Mouse (Mus musculus) hindbrain, embryonic 16.5 days (tissue): ENCODE measurements around the gene Olfr305. TPM values are rescaled to one million over a fixed set of nuclear protein-coding genes. Genes with fewer than 3 reads are reported as not detected.
"Not testable (repeated sequence)": the region's sequence is repeated elsewhere in the genome, so short reads cannot be mapped to it uniquely, and the experiment has no call there.

Experiments
- ATAC-seq: fragments of 200-750 bp; cut with Nextera tagmentation; 2 replicates; pipeline ENCODE4 v1.8.0; 2017; ENCODE audit warnings: moderate TSS enrichment, moderate library complexity
- H3K27ac ChIP-seq: fragments of 300-500 bp; sonication (generic); 2 replicates; pipeline ENCODE4 v1.5.1; 2014; ENCODE audit warnings: low read depth, mild to moderate bottlenecking, control low read depth, low read length, moderate library complexity
- H3K27me3 ChIP-seq: fragments of 300-500 bp; sonication (generic); replicated peaks from 2 replicates; pipeline ENCODE4 v1.6.1; 2014; ENCODE audit warnings: low read length; ENCODE audit not compliant: control insufficient read depth, insufficient read depth
- H3K36me3 ChIP-seq: fragments of 300-500 bp; sonication (generic); 2 replicates; pipeline ENCODE4 v1.6.1; 2014; ENCODE audit warnings: mild to moderate bottlenecking, low read length, moderate library complexity, mixed read lengths; ENCODE audit not compliant: control insufficient read depth, insufficient read depth
- H3K4me1 ChIP-seq: fragments of 300-500 bp; sonication (generic); 2 replicates; pipeline ENCODE4 v1.6.1; 2014; ENCODE audit warnings: low read depth, low read length; ENCODE audit not compliant: control insufficient read depth, insufficient read depth
- H3K4me2 ChIP-seq: fragments of 300-500 bp; sonication (generic); 2 replicates; pipeline ENCODE4 v1.6.1; 2014; ENCODE audit warnings: mild to moderate bottlenecking, low read length, control low read depth, moderate library complexity
- H3K4me3 ChIP-seq: fragments of 300-500 bp; sonication (generic); 2 replicates; pipeline ENCODE4 v1.5.1; 2014; ENCODE audit warnings: mild to moderate bottlenecking, low read length, control low read depth, moderate library complexity
- H3K9ac ChIP-seq: fragments of 300-500 bp; sonication (generic); 2 replicates; pipeline ENCODE4 v1.6.1; 2014; ENCODE audit warnings: low read depth, mild to moderate bottlenecking, control low read depth, low read length, moderate library complexity
- H3K9me3 ChIP-seq: fragments of 300-500 bp; sonication (generic); 2 replicates; pipeline ENCODE4 v1.6.1; 2014; ENCODE audit warnings: mild to moderate bottlenecking, low read length, moderate library complexity; ENCODE audit not compliant: control insufficient read depth
- WGBS: fragments of 180-500 bp; shearing (Covaris S2); extraction: QIAGEN DNeasy Blood & Tissue Kit; methylation state at CpG from one replicate; pipeline ENCODE4 v1.1.7; 2014; 5-methylcytosine and 5-hydroxymethylcytosine counted together
- polyA plus RNA-seq: library from polyadenylated mRNA; unstranded; fragments of >200 nt; fragmentation: Nextera tagmentation; extraction: Ambion mirVana; gene quantifications from 2 replicates; pipeline ENCODE4 v1.2.1, GENCODE M21; 2015

The Olfr305 gene
- polyA plus RNA-seq = not detected in 2 replicates

- Histone ChIP-seq H3K4me3 (no peak within 1 kb of the TSS), H3K4me1 (no peaks in the 10 kb centered on the region), H3K27ac (no peak within 1 kb of the TSS), H3K9ac (no peak within 1 kb of the TSS), H3K36me3 (no peaks in the 10 kb centered on the region), H3K27me3 (no peaks in the 10 kb centered on the region), H3K4me2 (no peak within 1 kb of the TSS), H3K9me3 (no peaks in the 10 kb centered on the region)
- no peak for ATAC-seq
- 79% methylated on average over 1 of the region's 1 CpGs for WGBS
Measured at GRCm38 (mm10) chr7:86366828-86367227, at the start of gene Olfr305. Olfr305 (minus strand) TSS chr7:86366928.

- H3K27me3 ChIP-seq = no peaks in the 10 kb centered on the region
- no peak within 1 kb of the TSS for H3K4me3 ChIP-seq
- H3K27ac ChIP-seq = no peak within 1 kb of the TSS
- H3K4me1 ChIP-seq = no peaks in the 10 kb centered on the region
- H3K36me3 ChIP-seq = no peaks in the 10 kb centered on the region
- H3K9me3 ChIP-seq = no peaks in the 10 kb centered on the region
- 88% methylated on average over 2 of the region's 2 CpGs for WGBS
- ATAC-seq = no peak
- H3K4me2 ChIP-seq = no peak within 1 kb of the TSS
- H3K9ac ChIP-seq = no peak within 1 kb of the TSS
Measured at GRCm38 (mm10) chr7:86403546-86403945, 36.8 kb upstream of the Olfr305 start, which contains the start of gene Olfr301. Olfr301 (plus strand) TSS chr7:86403846.

GRCm38 (mm10) chr7:86397689-86398088 lies 31.0 kb upstream of the Olfr305 start, which contains the start of gene Olfr303:
Olfr303 (minus strand) TSS chr7:86397789.
- Histone ChIP-seq H3K4me3 (no peak within 1 kb of the TSS), H3K9ac (no peak within 1 kb of the TSS), H3K9me3 (no peaks in the 10 kb centered on the region), H3K4me2 (no peak within 1 kb of the TSS), H3K36me3 (no peaks in the 10 kb centered on the region), H3K27me3 (no peaks in the 10 kb centered on the region), H3K27ac (no peak within 1 kb of the TSS), H3K4me1 (no peaks in the 10 kb centered on the region)
- ATAC-seq = no peak

GRCm38 (mm10) chr7:86386558-86386957 lies 19.8 kb upstream of the Olfr305 start, which contains the start of gene Olfr304:
Olfr304 (minus strand) TSS chr7:86386658.
- H3K4me1 ChIP-seq = no peaks in the 10 kb centered on the region
- 61% methylated on average over 1 of the region's 1 CpGs for WGBS
- no peaks in the 10 kb centered on the region for H3K9me3 ChIP-seq
- H3K4me2 ChIP-seq = no peak within 1 kb of the TSS
- H3K27ac ChIP-seq = no peak within 1 kb of the TSS
- no peaks in the 10 kb centered on the region for H3K27me3 ChIP-seq
- H3K36me3 ChIP-seq = no peaks in the 10 kb centered on the region
- H3K4me3 ChIP-seq = no peak within 1 kb of the TSS
- ATAC-seq = no peak
- H3K9ac ChIP-seq = no peak within 1 kb of the TSS

- H3K4me2 ChIP-seq = no peak overlapping the region
- ATAC-seq = no peak
- H3K27ac ChIP-seq = no peak overlapping the region
- WGBS = 68% methylated on average over 3 of the region's 3 CpGs
- H3K9ac ChIP-seq = no peak overlapping the region
- H3K36me3 ChIP-seq = no peaks in the 10 kb centered on the region
- no peaks in the 10 kb centered on the region for H3K4me1 ChIP-seq
- no peaks in the 10 kb centered on the region for H3K9me3 ChIP-seq
- no peak overlapping the region for H3K4me3 ChIP-seq
- no peaks in the 10 kb centered on the region for H3K27me3 ChIP-seq
Measured at GRCm38 (mm10) chr7:86385769-86386168, 19.0 kb upstream of the Olfr305 start.

GRCm38 (mm10) chr7:86346296-86346695 lies 20.4 kb downstream of the Olfr305 start:
- not testable (repeated sequence) for H3K9ac ChIP-seq, H3K4me1 ChIP-seq, H3K36me3 ChIP-seq, H3K27ac ChIP-seq, ATAC-seq, H3K9me3 ChIP-seq, H3K27me3 ChIP-seq, H3K4me2 ChIP-seq, H3K4me3 ChIP-seq
- WGBS = 93% methylated on average over 9 of the region's 9 CpGs

- no peak overlapping the region for H3K4me3 ChIP-seq
- H3K9me3 ChIP-seq = no peaks in the 10 kb centered on the region
- H3K4me2 ChIP-seq = no peak overlapping the region
- H3K9ac ChIP-seq = no peak overlapping the region
- no peaks in the 10 kb centered on the region for H3K36me3 ChIP-seq
- H3K27ac ChIP-seq = no peak overlapping the region
- 74% methylated on average over 3 of the region's 3 CpGs for WGBS
- ATAC-seq = no peak
- H3K27me3 ChIP-seq = no peaks in the 10 kb centered on the region
- no peaks in the 10 kb centered on the region for H3K4me1 ChIP-seq
Measured at GRCm38 (mm10) chr7:86344253-86344652, 22.5 kb downstream of the Olfr305 start.

- H3K36me3 ChIP-seq = no peaks in the 10 kb centered on the region
- no peak overlapping the region for H3K4me3 ChIP-seq
- no peaks in the 10 kb centered on the region for H3K9me3 ChIP-seq
- no peak overlapping the region for H3K9ac ChIP-seq
- H3K27me3 ChIP-seq = no peaks in the 10 kb centered on the region
- H3K27ac ChIP-seq = no peak overlapping the region
- whole genome bisulfite sequencing = 79% methylated on average over 14 of the region's 14 CpGs
- no peak overlapping the region for H3K4me2 ChIP-seq
- ATAC-seq = no peak
- no peaks in the 10 kb centered on the region for H3K4me1 ChIP-seq
Measured at GRCm38 (mm10) chr7:86342881-86343565, 23.7 kb downstream of the Olfr305 start.

GRCm38 (mm10) chr7:86337486-86337885 lies 29.2 kb downstream of the Olfr305 start, which contains the start of gene Olfr307:
Olfr307 (minus strand) TSS chr7:86337586.
- H3K9me3 ChIP-seq = no peaks in the 10 kb centered on the region
- no peak for ATAC-seq
- 80% methylated on average over 1 of the region's 1 CpGs for WGBS

More at GRCm38 (mm10) chr7:86337486-86337885, 29.2 kb downstream of the Olfr305 start, which contains the start of gene Olfr307:
- H3K27ac ChIP-seq = no peak within 1 kb of the TSS
- no peaks in the 10 kb centered on the region for H3K4me1 ChIP-seq
- no peak within 1 kb of the TSS for H3K4me2 ChIP-seq
- H3K36me3 ChIP-seq = no peaks in the 10 kb centered on the region
- no peak within 1 kb of the TSS for H3K9ac ChIP-seq
- no peaks in the 10 kb centered on the region for H3K27me3 ChIP-seq
- H3K4me3 ChIP-seq = no peak within 1 kb of the TSS
